Mouse (Mus musculus) layer of hippocampus, postnatal 14 days (tissue): ENCODE results near the gene Isoc2b. TPM values are rescaled to one million over a fixed set of nuclear protein-coding genes. Genes with fewer than 3 reads are reported as not detected.
A peak's percentile ranks its signal among the peaks of the same experiment; 100 is the strongest.
"Not testable (repeated sequence)": the region's sequence is repeated elsewhere in the genome, so short reads cannot be mapped to it uniquely, and the experiment has no call there.

Experiments
- DNase-seq, 2 experiments: peaks; one replicate each; pipeline ENCODE4 v3.0.0; 2021 to 2022; ENCODE audit warnings: low spot score in 2 of 2, mixed read lengths in 1 of 2
- long read RNA-seq, 2 experiments: library from polyadenylated mRNA; stranded (forward); transcript quantifications; one replicate each; pipeline ENCODE4 v2.0.0; 2021
- total RNA-seq, 2 experiments: library from RNA; stranded (reverse); gene quantifications; 2 replicates each; pipeline ENCODE4 v1.2.3; 2021

Isoc2b gene
- 1 to 10 TPM; 3.2 to 5.5 TPM for total RNA-seq
- long read RNA-seq, experiment 1, partial matches to known transcripts: 0 of 1 reads
- long read RNA-seq, experiment 1, other reads (novel, unspliced or antisense): 1 of 1 reads
- long read RNA-seq, experiment 2, partial matches to known transcripts: 0 of 4 reads
- long read RNA-seq, experiment 2, other reads (novel, unspliced or antisense): 1 of 4 reads

DNA sequence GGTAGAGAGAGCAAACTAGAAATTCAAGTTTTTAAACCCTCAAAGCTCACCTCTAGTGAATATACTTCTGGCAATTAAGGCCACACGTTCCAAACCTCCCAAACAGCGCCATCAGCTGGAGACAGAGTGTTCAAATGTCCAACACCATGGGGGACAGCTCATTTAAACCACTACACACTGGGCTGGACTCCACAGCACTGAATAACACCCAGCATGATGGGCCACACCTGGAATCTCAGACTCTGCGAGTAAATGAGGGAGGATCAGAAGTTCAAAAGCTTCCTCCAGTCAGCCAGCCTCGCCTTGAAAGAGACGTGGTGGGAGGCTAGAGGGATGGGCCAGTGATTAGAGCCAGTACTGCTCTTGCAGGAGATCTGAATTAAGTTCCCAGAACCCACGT, at the start of gene Isoc2b:
Isoc2b (minus strand) TSS at position 126 of the 400 bp plus-strand sequence.
- no peak for DNase-seq

DNA sequence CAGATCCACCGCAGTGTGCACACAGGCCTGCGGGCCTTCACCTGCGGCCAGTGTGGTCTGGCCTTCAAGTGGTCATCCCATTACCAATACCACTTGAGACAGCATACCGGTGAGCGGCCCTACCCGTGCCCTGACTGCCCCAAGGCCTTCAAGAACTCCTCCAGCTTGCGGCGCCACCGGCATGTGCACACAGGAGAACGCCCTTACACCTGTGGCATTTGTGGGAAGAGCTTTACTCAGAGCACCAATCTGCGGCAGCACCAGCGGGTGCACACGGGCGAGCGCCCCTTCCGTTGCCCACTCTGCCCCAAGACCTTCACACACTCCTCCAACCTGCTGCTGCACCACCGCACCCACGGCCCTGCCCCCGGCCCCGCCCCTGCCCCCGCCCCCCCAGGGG, 49.0 kb upstream of the Isoc2b start:
- no peak for DNase-seq

DNA sequence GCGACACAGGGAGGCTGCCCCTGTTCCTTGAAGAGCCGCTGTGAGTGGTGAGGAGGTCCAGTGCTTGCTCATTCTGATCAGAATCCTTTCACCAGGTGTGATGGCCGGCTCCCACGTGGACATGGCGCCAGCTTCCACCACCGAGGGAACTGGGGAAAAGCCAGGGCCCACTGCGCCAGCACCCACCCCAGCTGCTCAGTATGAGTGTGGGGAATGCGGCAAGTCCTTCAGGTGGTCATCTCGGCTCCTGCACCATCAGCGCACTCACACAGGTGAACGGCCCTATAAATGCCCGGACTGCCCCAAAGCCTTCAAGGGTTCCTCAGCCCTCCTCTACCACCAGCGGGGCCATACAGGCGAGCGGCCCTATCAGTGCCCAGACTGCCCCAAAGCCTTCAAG, 48.6 kb upstream of the Isoc2b start:
- DNase-seq: no peak

DNA sequence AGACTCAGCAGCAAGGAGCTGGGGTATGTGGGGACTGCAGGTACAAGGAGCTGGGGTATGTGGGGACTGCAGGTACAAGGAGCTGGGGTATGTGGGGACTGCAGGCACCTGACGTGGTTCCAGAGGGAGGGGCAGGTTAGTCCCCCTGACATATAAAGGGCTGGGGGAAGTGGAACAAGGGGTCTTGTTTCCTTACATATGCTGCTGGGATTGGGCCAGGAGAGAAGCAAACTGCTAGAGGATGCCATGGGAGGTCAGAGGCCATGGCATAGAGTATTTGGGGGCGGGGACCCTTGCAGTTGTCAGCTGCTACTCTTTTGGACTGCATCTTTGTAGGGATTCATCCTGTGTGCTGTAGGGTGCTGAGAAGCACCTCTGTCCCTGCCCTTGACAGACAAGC, 47.4 kb upstream of the Isoc2b start:
- no peak for DNase-seq

DNA sequence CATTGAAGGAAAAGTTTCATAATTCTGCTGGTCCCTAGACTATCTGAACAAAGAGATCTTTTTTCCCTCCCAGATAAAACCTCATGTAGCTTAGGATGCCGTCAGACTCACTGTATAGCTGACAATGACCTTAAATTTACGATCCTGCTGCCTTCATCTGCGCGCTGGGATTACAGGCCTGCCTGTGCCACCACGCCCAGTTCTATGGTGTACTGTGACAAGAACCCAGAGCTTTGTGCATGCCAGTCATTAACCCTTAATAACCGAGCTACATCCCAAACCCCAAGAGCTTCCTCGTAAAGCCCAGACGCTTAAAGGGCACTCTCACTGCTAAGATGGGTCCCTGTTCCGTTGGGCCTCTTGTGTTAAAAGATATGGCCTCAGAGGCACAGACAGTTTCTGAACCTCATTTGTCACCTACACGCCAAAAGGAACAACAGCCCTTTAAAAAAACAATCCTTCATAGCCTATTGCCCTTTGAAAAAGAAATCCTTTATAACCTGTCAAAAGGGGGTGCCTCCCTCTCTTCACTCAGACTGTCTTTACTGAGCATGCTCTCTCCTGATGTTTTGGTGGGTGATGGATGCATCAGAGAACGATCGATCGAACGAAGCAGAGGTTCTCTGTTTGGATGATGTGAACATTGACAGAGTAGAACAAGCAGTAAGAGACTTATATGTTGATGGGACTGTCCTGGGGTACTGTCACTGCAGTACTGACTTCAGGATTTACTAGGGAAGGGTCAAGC, 45.8 kb upstream of the Isoc2b start:
- peak; percentile 58 to 59 for DNase-seq

DNA sequence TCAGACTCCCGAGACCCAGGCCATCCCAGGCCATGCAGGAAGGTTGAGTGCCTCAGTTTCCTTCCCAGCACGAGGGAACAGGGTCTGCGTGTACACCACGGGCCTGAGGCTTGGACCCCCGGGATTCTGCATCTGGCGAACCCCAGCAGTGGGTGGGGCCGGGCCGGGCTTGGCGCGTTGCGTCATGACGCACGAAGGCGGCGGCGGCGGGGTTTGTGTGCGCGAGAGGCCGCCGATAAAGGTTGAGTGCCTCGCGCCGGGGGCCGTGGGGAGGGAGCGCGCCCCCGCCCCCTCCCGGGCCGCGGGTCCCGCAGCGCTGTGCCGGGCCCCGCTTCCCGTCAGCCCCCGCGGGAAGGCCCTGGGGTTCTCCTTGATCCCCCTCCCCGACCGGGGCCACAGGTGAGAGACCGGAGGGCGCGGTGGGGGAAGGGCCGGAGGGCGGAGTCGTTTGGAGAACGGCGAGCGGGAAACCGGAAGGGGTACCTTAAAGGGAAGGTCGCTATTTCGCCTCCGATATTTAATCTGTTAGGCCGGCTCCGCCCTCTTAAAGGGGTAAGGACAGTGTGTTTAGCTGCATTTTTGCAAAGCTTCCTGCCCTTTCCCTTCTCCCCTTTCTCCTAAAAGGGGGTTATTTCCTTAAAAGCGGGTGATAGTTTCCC, 45.1 kb upstream of the Isoc2b start, which contains the start of gene Zfp628:
Zfp628 (plus strand) TSS at position 211 of the 659 bp plus-strand sequence.
- DNase-seq: peak; percentile 96 to 97

DNA sequence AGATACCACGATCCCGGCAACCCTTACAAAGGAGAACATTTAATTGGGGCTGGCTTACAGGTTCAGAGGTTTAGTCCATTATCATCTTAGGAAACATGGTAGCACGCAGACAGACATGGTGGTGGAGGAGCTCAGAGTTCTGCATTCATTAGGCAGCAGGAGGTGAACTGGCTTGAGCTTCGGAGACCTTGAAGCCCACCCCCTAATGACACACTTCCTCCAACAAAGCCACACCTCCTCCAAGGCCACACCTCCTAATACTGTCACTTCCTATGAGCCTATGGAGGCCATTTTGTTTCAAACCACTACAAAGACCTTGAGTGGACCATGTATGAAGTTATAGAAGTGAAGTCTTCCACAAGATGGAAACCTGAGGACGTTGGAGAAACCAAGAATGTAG, 42.2 kb upstream of the Isoc2b start:
- no peak for DNase-seq

DNA sequence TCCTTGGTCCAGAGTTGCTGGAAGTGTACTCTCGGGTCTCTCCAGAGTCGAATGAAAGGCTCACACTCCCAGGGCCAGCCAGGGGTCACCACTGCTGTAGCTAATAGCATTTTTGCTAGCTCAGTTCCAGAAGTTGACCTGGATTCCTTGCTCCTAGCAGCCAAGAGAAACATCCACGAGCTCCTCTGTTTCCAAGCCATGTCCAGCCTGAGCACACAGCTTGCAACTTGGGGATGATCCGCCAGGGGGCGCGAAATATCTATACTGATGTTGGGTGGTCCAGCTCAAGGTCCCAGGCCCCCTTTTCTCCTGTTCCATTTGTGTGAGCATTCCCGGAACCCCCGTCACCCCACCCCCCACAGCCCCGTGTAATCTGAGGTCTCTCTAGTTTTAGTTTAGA, 41.5 kb upstream of the Isoc2b start:
- DNase-seq: peak in 1 of 2 experiments; percentile 65

DNA sequence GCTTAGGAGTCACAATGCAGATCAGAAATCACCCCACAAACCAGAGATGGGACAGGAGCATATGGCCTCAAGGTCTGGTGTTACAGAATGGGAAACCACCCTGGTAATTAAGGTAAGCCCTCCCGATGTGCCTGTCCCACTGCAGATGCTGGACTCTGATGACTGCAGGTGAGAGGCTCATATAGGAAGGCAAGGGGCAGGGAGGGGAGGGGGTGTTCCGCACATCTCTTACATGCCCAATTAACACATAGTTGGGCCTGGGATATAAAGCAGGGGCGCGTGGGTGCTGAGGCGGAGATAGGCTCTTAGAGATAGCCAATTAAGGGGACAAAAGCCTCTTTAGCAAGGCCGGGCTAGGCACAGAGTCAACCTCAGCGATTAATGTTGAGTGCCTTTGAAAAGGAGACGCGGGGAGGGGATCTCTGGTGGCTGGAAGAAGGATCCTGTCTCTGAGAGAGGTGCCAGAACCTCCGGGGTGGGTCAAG, 36.5 kb upstream of the Isoc2b start, which contains the start of gene Gm36210:
Gm36210 (minus strand) TSS at position 51 of the 485 bp plus-strand sequence.
- no peak for DNase-seq

DNA sequence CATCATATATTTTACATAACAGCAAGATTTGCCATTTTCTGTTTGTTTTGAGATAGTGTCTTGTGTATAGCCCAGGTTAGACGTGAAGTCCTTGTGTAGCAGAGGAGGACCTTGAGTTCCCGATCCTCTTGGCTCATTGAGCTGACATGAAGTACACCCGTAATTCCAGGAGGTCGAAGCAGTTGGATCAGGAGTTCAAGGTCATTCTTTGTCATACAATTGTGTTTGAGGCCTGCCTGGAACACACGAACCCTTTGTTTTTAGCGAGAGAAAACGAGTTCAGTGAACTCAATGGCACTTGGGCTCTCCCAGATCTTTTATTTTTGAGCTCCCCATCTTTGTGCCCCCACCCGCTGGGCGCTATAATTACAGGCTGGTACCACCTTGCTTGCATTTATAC, 32.3 kb upstream of the Isoc2b start:
- no peak for DNase-seq

DNA sequence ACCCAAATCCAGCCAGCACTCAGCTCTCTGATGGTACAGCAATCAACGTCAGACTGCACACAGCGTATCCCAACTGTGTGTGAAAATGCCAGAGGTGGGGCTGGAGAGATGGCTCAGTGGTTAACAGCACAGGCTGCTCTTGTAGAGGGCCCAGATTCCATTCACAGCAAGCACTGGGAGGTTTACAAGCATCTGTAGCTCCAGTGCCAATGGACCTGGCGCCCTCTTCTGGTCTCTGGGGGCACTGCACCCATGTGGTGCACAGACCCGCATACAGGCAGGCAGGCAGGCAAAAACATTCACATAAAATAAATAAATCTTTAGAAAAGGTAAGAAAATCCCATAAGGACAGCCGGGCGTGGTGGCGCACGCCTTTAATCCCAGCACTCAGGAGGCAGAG, 31.1 kb upstream of the Isoc2b start:
- no peak for DNase-seq

DNA sequence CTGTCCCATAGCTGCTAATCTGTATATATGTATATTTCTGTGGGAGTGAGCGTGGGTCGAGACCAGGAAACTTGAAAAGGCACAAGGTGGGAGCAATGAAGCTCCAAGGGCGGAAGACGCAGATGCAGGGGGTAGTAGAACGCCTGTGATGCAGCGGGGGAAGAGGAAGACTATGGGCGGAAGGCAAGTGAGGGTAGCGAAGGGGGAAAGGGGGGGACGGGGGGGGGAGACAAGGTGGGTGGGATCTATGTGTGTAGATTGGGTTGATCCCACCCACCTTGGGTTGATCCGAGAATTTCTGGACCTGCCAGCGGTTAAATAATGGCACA, 30.4 kb upstream of the Isoc2b start:
- no peak for DNase-seq

DNA sequence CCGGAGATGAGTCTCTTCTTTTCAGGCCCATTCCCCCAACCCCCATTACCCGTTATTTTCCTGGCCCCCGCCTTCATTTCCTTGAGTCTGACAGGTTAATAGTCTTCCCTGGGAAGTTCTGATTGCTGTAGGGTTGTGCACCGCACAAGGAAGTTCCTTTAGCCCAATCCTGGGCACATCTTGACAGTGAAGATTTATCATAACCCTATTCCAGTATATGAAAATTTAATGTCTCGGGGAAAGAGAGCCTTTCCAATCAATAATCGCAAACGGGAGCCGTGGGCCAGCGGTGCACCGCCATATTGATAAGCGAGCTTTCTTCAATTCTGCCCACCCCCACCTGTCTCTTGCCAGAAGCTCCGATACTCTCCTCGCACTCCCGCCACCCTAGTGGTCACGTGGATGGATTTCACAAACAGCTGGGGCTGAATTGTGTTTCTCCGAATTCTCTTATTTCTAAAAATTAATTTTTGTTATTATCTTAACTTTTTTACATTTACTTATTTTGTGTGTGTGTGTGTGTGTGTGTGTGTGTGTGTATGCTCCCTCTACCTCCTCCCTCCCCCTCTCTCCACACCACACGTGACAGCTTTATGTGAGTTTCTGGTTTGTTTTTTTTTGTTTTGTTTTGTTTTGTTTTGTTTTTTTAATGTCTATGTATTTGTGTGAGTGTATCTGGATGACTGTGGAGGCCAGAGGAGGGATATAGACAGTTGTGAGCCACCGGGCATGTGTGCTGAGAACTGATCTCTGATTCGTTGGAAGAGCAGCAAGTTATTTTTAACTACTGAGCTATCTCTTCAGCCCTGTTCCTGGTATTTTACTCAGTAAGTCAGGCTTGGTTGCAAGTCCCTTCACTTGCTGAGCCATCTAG, 29.8 kb upstream of the Isoc2b start:
- no peak for DNase-seq

DNA sequence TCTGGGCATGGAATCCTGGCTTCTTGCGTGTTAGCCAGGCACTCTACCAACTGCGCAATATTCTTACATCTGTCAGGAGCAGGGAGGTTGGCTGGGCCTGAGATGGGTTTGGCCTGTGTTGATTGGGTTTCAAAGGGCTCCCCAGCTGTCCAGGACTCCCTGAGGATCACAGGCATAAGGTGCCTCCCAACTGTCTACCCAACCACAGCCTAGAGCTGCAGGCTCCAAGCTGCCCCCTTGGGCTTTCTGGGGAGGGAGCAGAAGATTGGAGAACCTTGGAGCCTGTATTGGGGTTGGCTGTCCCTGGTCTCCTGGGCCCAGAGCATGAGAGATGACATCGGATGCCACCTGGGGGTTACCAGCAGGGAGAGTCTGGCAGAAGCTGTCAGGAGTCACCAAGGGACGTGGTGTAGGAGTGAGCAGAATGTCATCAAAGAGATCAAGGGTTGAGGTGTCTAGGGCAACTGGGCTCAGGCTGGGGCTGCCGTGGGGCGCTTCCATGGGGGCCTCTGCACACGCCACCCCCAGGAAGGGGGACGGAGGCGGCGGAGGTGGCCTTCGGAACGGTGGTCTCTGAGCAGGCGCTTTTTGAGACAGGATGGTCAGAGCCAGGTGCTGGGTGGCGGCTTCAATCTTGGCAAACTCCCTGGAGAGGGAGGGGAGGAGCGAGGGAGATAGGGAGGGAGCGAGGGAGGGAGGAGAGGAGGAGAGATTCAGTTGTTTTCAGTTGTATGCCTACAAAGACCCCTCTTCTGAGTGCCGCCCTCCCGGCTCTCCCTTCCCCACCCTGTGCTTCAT, 29.0 kb upstream of the Isoc2b start:
- DNase-seq: no peak

DNA sequence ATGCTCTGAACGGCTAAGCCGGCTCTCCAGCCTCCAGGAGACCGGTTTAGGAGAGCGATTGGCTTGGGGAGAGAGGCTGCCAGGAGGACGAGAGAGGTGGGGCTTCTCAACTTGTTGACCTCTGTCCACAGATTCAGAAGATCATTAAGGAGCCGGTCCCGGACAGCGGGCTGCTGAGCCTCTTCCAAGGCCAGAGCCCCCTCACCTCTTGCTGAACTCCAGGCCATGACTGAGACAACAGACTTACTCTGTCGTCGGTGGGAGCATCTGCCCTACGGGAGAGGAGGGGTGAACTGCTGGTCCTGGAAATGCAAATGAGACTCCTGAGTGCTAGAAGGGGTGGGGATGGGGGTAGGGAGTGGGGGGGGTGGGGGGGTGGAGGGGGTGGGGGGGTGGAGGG, 25.1 kb upstream of the Isoc2b start:
- DNase-seq: no peak

DNA sequence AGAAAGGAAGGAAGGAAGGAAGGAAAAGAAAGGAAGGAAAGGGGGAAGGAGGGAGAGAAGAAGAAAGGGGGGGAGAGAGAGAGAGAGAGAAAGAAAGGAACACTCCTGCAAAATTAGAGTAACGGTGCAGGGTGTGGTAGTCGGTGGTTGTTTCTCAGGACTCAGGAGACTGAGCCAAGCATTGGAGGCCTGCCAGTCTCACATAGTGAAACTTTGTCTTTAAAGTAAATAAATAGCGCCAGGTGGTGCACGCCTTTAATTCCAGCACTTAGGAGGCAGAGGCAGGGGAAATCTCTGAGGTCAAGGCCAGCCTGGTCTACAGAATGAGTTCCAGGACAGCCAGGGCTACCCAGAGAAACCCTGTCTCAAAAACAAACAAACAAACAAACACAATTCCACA, 16.6 kb upstream of the Isoc2b start:
- no peak for DNase-seq

DNA sequence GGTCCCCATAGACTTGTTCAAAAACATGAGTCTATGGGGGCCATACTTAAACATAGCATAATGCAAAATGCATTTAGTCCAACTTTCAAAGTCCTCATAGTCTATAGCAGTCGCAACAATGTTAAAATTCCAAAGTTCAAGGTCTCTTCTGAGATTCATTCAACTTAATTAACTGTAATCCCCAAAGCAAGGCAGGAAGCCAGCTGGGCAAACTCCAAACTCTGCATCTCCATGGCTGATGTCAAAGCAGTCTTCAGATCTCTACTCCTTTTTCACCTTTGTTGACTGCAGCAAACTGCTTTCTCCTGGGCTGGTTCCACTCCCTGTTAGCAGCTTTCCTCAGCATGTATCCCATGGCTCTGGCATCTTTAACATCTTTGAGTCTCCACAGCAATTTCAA, 9.0 kb upstream of the Isoc2b start:
- not testable (repeated sequence) for DNase-seq

DNA sequence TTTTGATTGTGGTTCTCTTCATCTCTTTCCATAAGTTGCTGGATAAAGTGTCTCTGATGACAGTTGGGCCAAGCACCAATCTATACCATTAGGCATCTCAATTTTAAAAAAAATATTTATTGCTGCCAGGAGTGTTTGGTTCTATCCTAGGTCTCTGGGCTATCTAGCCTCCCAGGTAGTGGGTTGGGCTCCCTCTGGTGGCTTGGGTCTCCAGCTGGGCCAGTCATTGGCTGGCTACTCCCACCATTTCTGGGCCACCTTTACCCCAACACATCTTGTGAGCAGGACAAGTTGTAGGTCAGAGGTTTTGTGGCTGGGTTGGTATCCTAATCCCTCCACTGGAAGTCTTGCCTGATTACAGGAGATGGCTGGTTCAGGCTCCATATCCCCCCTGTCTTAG, 8.1 kb upstream of the Isoc2b start:
- no peak for DNase-seq

DNA sequence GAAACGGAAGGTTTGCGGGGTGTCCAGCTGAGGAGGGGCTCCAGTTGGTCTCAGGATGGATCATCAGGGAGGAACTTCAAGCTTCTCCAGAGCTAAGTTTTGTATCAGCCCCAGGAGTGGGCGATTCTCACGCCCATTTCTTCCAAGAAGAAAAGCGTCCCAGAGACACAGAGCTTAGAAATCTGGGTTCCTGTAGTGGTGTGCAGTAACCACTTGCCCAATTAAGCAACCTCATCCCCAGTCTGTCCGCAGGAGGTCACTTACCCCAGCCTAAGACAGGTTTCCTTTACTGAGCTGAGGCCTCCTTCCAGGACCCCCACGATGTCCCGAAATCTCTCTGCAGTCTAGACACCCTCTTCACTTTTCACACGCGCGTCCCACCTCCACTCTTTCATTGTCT, 7.2 kb upstream of the Isoc2b start:
- no peak for DNase-seq

DNA sequence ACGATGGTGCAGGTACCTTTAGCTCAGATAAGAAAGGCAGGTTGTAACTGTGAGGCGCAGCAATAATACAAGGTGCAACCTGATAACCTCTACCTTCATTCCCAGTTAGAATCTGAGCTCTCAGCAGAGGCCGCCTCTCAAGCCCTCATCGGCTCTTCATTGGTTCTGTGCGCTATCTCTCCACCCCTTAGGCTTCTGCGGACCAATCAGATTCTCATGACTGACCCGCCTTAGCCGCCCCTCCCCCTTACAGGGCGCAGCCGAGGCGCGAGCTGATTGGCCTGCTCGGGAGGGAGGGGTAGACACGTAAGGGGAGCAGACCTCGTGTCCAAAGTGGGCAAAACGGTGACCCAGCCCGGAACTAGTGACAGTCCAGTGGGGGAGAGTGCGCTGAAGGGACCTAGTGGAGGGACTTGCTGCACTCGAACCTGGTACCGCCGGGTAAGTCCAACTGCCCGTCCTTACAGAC, 6.7 kb upstream of the Isoc2b start, which contains the start of gene Isoc2a:
Isoc2a (plus strand) TSS at position 401 of the 469 bp plus-strand sequence.
- peak; percentile 73 to 89 for DNase-seq
